Mouse (Mus musculus) lung, embryonic 14.5 days (tissue): ENCODE data around the gene Mycbp2. TPM values are rescaled to one million over a fixed set of nuclear protein-coding genes. Genes with fewer than 3 reads are reported as not detected.

Source experiments
- ATAC-seq: fragments of 200-750 bp; cut with Nextera tagmentation; 2 replicates; pipeline ENCODE4 v1.8.0; 2017; ENCODE audit warnings: mild to moderate bottlenecking, moderate TSS enrichment, moderate library complexity; ENCODE audit not compliant: insufficient read depth
- DNase-seq: peaks from one replicate; pipeline ENCODE4 v3.0.0-alpha.2; 2015
- H3K27ac ChIP-seq: fragments of 300-500 bp; sonication (generic); 2 replicates; pipeline ENCODE4 v1.5.1; 2014; ENCODE audit warnings: low read depth, mild to moderate bottlenecking, moderate library complexity
- H3K27me3 ChIP-seq: fragments of 300-500 bp; sonication (generic); 2 replicates; pipeline ENCODE4 v1.6.1; 2014; ENCODE audit warnings: low read length, control low read depth; ENCODE audit not compliant: insufficient read depth
- H3K36me3 ChIP-seq: fragments of 300-500 bp; sonication (generic); 2 replicates; pipeline ENCODE4 v1.6.1; 2014; ENCODE audit warnings: control low read depth; ENCODE audit not compliant: insufficient read depth
- H3K4me1 ChIP-seq: fragments of 300-500 bp; sonication (generic); 2 replicates; pipeline ENCODE4 v1.6.1; 2014; ENCODE audit warnings: antibody characterized with exemption, control low read depth; ENCODE audit not compliant: insufficient read depth
- H3K4me2 ChIP-seq: fragments of 300-500 bp; sonication (generic); 2 replicates; pipeline ENCODE4 v1.6.1; 2014; ENCODE audit warnings: mild to moderate bottlenecking
- H3K4me3 ChIP-seq: fragments of 300-500 bp; sonication (generic); 2 replicates; pipeline ENCODE4 v1.5.1; 2014; ENCODE audit warnings: low read depth, low read length
- H3K9ac ChIP-seq: fragments of 300-500 bp; sonication (generic); 2 replicates; pipeline ENCODE4 v1.6.1; 2014
- H3K9me3 ChIP-seq: fragments of 300-500 bp; sonication (generic); 2 replicates; pipeline ENCODE4 v1.6.1; 2016; ENCODE audit warnings: low read depth, low read length, control low read depth
- CTCF ChIP-seq: IDR thresholded peaks from 2 replicates; pipeline ENCODE4 v1.5.1; 2016; ENCODE audit warnings: antibody characterized with exemption, low read depth
- WGBS: fragments of 180-500 bp; shearing (Covaris S2); extraction: QIAGEN DNeasy Blood & Tissue Kit; methylation state at CpG from one replicate; pipeline ENCODE4 v1.1.7; 2014; 5-methylcytosine and 5-hydroxymethylcytosine counted together
- polyA plus RNA-seq: library from polyadenylated mRNA; unstranded; fragments of >200 nt; fragmentation: Nextera tagmentation; extraction: Ambion mirVana; gene quantifications from 2 replicates; pipeline ENCODE4 v1.2.1, GENCODE M21; 2014

The Mycbp2 gene
- polyA plus RNA-seq, 1 experiment from 2014 or later: 22.7 TPM

DNA sequence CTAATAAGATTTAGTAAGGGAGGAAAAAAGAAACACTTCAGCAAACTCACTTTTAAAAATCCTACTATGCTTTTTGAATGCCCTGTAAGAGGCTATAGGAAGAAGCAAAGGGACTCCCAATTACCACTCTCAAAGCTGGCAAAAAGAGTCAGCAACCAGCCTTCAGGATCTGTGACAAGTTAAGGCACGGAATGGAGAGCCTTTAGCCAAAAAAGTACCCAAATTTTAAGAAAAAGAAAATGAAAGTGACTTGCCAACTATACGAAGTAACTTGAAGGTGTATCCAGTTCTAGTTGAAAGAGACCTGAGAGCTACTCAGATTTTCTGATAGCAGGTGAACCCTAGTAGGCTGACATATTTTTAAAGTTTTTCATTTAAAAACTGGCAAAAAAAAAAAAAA is 1.6 kb downstream of the Mycbp2 start:
- Histone ChIP-seq H3K4me1 (peaks cover 6% of the 10 kb centered on the region; the same call in 1 of the 2 replicates), H3K4me2 (peak overlapping the region; percentile 83), H3K9ac (peak overlapping the region; percentile 75; the same call in 1 of the 2 replicates), H3K9me3 (no peaks in the 10 kb centered on the region), H3K4me3 (peak overlapping the region; percentile 73), H3K27ac (no peak overlapping the region), H3K27me3 (no peaks in the 10 kb centered on the region), H3K36me3 (no peaks in the 10 kb centered on the region)
- no peak for TF ChIP-seq CTCF
- ATAC-seq: no peak
- 32% methylated on average over 2 of the region's 2 CpGs for WGBS
- no peak for DNase-seq

DNA sequence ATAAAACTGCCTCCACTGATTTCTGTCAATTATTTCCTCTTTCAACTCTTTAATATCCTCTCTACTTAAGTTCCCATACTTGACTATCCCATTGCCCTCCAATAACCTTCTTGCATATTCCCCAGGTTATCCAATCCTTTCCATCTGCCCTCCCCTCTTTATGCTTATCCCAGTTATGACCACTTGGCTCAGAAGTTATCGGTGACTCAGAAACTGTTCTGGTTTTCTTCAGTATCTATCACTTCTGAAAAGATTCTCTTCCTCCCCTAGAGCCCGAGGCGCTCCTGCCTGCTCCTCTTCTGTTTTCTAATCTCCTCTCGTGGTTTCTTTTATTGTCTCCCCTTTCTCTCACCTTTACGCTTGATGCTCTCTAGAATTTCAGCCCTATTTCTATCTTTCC is 2.8 kb downstream of the Mycbp2 start:
- Histone ChIP-seq H3K4me1 (peaks cover 6% of the 10 kb centered on the region; the same call in 1 of the 2 replicates), H3K27ac (no peak overlapping the region), H3K27me3 (no peaks in the 10 kb centered on the region), H3K4me3 (no peak overlapping the region), H3K9ac (no peak overlapping the region), H3K9me3 (no peaks in the 10 kb centered on the region), H3K36me3 (no peaks in the 10 kb centered on the region), H3K4me2 (no peak overlapping the region)
- TF ChIP-seq CTCF: no peak
- DNase-seq: no peak
- 66% methylated on average over 5 of the region's 5 CpGs for WGBS
- ATAC-seq: no peak

DNA sequence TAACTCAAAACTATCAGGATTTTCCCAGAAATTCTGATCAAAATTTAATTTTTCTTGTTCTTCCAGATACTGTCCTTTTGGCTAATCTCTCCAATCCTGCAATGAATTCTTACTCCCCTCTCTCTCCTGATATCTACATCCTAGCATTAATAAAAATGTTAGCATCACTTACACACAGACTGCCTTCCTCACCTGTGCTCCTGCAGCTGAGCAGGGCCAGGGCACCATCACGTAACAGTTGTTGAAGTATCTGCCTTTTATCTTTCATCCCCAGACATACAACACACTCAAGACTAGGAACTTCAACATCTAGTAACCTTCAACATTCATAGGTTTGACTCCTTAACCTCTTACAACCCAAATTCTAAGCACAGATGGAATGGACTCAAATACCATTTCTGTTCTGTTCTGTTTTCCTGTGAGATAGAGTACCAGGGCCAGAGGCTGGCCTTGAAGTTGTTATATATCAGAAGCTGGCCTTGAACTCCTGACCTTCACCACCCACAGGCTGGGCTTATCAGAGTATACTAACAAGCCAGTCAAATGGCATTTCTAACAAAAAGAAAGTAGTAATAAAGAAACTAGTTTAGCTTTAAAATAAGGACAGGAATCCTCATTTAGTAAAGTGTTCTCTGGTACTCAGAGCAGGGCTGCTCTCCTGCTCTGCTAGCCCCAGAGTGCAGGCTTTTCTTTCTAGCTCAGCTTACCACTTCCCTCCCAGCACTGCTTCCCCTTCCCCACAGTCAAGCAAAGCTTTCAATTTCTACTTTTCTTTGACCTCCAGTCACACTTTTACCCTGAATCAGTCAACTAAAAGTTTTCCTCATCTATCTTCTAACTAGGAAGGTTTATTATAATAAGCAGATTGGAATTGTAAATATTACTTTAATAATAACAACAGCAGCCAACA is 5.0 kb downstream of the Mycbp2 start:
- TF ChIP-seq CTCF: no peak
- peaks cover 6% of the 10 kb centered on the region; the same call in 1 of the 2 replicates for H3K4me1 ChIP-seq
- no peak overlapping the region for H3K9ac ChIP-seq
- 68% methylated on average over 1 of the region's 1 CpGs for WGBS
- no peaks in the 10 kb centered on the region for H3K9me3 ChIP-seq
- H3K36me3 ChIP-seq: no peaks in the 10 kb centered on the region
- H3K4me3 ChIP-seq: no peak overlapping the region
- DNase-seq (no peak), ATAC-seq (no peak)
- H3K27me3 ChIP-seq: no peaks in the 10 kb centered on the region
- H3K27ac ChIP-seq: no peak overlapping the region
- no peak overlapping the region for H3K4me2 ChIP-seq

DNA sequence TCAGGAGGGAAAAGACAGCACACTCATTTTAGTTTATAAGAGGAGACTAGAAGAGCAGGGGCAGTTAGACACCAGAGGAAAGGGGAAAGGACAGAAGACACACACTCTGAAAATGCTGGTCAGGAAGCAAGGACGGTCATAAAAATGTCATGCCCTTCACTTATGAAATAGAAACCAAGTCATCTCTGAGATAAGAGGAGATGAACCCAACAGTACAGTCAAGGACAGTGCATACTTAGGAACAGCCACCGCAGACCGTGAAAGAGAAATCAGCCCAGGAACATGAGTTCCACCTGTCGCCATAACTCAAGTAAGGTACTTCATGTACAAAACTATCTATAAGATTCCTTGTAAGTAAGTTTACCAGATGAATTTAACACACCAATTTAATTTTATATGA is 33.7 kb downstream of the Mycbp2 start:
- Histone ChIP-seq H3K4me2 (no peak overlapping the region), H3K4me3 (no peak overlapping the region), H3K36me3 (peaks cover 23% of the 10 kb centered on the region; the same call in 1 of the 2 replicates), H3K4me1 (no peaks in the 10 kb centered on the region), H3K27ac (no peak overlapping the region), H3K27me3 (no peaks in the 10 kb centered on the region), H3K9me3 (no peaks in the 10 kb centered on the region), H3K9ac (no peak overlapping the region)
- TF ChIP-seq CTCF: no peak
- DNase-seq: no peak
- no peak for ATAC-seq
- WGBS: 95% methylated on average over 4 of the region's 4 CpGs

DNA sequence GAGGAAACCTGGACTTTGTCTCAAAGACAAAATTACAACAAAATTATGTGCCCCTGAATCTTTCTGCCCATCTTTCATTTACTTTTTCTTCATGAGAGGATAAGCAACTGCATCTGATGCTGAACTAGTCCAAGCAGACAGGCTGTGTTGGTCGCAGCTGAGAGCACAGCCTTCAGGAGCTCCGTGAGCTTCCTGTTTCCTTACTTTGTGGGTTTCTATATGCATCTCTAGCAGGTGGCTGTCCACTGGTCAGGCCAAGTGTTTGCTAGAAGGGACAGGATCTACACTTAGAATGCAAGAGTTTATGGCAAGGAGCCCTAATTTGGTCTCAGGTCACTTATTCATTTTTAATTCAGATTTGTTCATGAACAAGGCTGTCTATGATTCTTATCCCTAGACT is 50.4 kb downstream of the Mycbp2 start:
- Histone ChIP-seq H3K27me3 (no peaks in the 10 kb centered on the region), H3K9me3 (no peaks in the 10 kb centered on the region), H3K4me2 (no peak overlapping the region), H3K4me3 (no peak overlapping the region), H3K36me3 (peaks cover 21% of the 10 kb centered on the region; the same call in 1 of the 2 replicates), H3K9ac (no peak overlapping the region), H3K27ac (no peak overlapping the region), H3K4me1 (no peaks in the 10 kb centered on the region)
- no peak for DNase-seq
- ATAC-seq: no peak
- 92% methylated on average over 2 of the region's 2 CpGs for WGBS
- no peak for TF ChIP-seq CTCF

DNA sequence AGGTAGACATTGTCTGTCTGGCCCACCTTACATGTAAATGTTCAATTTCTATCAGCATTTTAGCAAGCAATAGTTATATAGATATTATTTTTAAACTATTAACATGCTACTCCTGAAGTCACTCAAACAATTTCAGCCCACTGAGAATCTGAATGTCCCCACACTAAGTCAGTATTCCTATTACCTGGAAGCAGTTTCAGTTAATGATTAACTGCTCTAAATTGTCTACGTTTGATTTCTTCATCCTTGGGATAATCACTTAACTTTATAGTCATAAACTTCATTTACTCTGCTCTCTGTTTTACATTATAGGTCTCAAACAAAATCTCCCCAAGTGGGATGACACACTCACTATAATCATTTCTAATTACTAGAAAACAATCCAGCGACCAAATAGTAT is 60.0 kb downstream of the Mycbp2 start:
- H3K27ac ChIP-seq: no peak overlapping the region
- H3K4me3 ChIP-seq: no peak overlapping the region
- H3K4me1 ChIP-seq: no peaks in the 10 kb centered on the region
- no peaks in the 10 kb centered on the region for H3K9me3 ChIP-seq
- no peak for TF ChIP-seq CTCF
- no peak overlapping the region for H3K4me2 ChIP-seq
- DNase-seq (no peak), ATAC-seq (no peak)
- no peak overlapping the region for H3K9ac ChIP-seq
- no peaks in the 10 kb centered on the region for H3K27me3 ChIP-seq
- WGBS: 69% methylated on average over 2 of the region's 2 CpGs
- H3K36me3 ChIP-seq: peaks cover 24% of the 10 kb centered on the region

DNA sequence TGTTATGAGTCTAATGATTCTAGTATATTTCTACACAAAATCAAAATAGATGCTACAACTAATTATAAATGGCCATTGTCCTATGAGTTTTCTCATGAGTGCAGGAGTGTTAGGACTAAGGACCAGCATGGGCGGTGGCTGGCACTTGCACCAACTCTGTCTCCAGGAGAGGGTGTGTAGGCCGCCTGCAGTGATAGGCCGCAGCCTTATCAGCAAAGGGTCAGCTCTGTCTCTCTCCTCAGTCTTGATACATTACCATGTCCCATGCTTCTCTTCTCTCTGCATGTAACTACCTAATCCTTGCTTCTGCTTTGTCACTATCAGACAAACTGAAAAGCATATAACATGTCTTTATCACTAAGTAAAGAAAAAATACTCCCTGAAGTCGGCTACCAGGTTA is 69.9 kb downstream of the Mycbp2 start:
- no peak overlapping the region for H3K4me3 ChIP-seq

More for the DNA sequence above, 69.9 kb downstream of the Mycbp2 start:
- Histone ChIP-seq H3K36me3 (peaks cover 15% of the 10 kb centered on the region), H3K4me2 (no peak overlapping the region), H3K27me3 (no peaks in the 10 kb centered on the region), H3K27ac (no peak overlapping the region), H3K9me3 (no peaks in the 10 kb centered on the region), H3K4me1 (no peaks in the 10 kb centered on the region), H3K9ac (no peak overlapping the region)
- no peak for TF ChIP-seq CTCF
- DNase-seq: no peak
- no peak for ATAC-seq
- WGBS: 81% methylated on average over 4 of the region's 4 CpGs
